Mouse (Mus musculus): ENCODE measurements around the gene Mylk2.

- TF ChIP-seq TAL1 (conservative IDR thresholded peaks at IDR 0.05; ENCODE audit: low read depth, low read length): no peak
- no peak for TF ChIP-seq CTCF (IDR thresholded peaks at IDR 0.05; ENCODE audit: low read depth, low read length)
- no peak for TF ChIP-seq GATA1 (IDR thresholded peaks at IDR 0.05; ENCODE audit: borderline replicate concordance, low read length)
- TF ChIP-seq POLR2AphosphoS5 (IDR thresholded peaks at IDR 0.05; ENCODE audit: insufficient replicate concordance, low read depth, low read length): no peak
- no peak for TF ChIP-seq GATA2 (IDR thresholded peaks at IDR 0.05; ENCODE audit: borderline replicate concordance, low read depth, low read length)
These were observed 7.6 kb upstream of the Mylk2 start for GRCm38 (mm10) chr2:152903586-152903985.

Data from G1E (cell line).